In the genomic region with DNA sequence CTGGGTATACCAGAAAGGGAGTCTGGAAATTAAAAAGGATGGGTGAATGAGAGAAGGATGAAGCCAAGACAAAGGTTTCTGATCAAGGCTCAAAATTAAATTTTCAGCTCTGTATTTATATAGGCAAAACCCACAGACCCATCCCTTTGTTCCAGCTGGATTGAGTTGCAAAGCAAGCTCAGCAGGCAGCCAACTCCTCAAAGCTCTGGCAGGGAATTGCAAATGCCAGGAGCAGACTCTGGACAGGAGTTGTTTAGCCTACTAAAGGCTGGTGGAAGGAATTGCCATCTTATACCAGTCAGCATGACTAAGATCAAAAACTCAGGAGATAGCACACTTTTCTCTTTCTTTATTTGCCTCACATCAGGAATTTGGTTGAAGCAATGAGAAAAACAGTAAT, we compare ENCODE assay signal across 11 mouse cellular contexts.
"Had no signal": no experiment of that assay in that cellular context is flagged by ENCODE, and none has a peak within 500 bp of the region (broad histone marks: within the 10 kb centered on the region; RNA-seq: fewer than 3 reads in every experiment).

No protein-coding gene starts in this region.

- DNase-seq: kidney, postnatal 10 days; layer of hippocampus, postnatal 36 days; left cerebral cortex, postnatal 4 days; lung, adult 18-20 months; thymus, adult 18-20 months; thymus, postnatal 25 days had no signal

- H3K27ac ChIP-seq: limb, embryonic 13.5 days; liver, embryonic 14.5 days; midbrain, embryonic 12.5 days; neural tube, embryonic 15.5 days had no signal

- H3K9me3 ChIP-seq: limb, embryonic 13.5 days; midbrain, embryonic 12.5 days; neural tube, embryonic 15.5 days had no signal

- H3K9ac ChIP-seq: limb, embryonic 13.5 days; liver, embryonic 14.5 days; midbrain, embryonic 12.5 days; neural tube, embryonic 15.5 days had no signal

- H3K4me1 ChIP-seq: limb, embryonic 13.5 days; midbrain, embryonic 12.5 days; neural tube, embryonic 15.5 days had no signal

- H3K27me3 ChIP-seq: limb, embryonic 13.5 days; midbrain, embryonic 12.5 days; neural tube, embryonic 15.5 days had no signal

- H3K4me3 ChIP-seq: limb, embryonic 13.5 days; midbrain, embryonic 12.5 days; myocyte; neural tube, embryonic 15.5 days had no signal

- H3K36me3 ChIP-seq: limb, embryonic 13.5 days; midbrain, embryonic 12.5 days; neural tube, embryonic 15.5 days had no signal

- H3K4me2 ChIP-seq: limb, embryonic 13.5 days; midbrain, embryonic 12.5 days; neural tube, embryonic 15.5 days had no signal
